ENCODE assay signal across 8 mouse cellular contexts in the genomic region with DNA sequence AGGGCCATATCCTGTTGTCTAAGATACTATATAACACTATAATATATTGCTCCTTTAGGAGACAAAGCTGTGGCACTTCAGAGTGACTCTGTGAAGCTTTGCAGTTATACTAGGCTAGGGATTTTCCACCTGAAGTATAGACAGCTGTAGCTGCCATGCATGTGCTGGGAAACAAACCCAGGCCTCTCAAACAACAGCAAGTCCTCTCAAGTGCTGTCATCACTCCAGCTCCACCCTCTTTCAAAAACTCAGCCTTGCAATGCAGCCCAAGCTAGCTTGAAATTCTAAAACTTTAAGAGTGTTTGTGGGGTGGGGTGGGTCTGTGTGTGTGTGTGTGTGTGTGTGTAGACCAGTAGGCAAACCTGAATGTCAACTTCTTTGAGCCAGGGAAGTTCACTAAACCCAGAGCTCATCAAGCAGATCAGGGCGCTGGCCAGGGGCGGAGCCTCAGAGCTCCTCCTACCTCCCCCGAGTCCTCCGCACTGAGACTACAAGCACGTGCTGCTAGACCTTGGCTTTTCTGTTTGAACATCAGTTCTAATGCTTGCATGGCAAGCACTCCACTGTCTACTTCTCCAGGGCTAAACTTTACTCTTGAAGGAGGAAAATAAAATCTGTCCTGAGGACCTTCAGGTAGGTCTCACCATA. TPM values are rescaled to one million over a fixed set of nuclear protein-coding genes. Genes with fewer than 3 reads are reported as not detected.
DNase-seq lines count a peak whose midpoint lies in the region; ATAC-seq and TF ChIP-seq lines count a peak whose summit lies in the region.

No protein-coding gene starts in this region.

- DNase-seq in MEL-GATA-1-ER (ENCODE audit: extremely low read depth, low read depth): peak; percentile 79
- DNase-seq in kidney, adult 2 months: peak; percentile 36
- DNase-seq in lung, adult 2 months: peak; percentile 14
- peak; percentile 41 for DNase-seq in thymus, adult 2 months
- no peak for DNase-seq in cerebellum, postnatal 25 days
- DNase-seq in hindbrain, embryonic 14.5 days (ENCODE audit: low spot score): no peak

- no peaks in the 10 kb centered on the region for H3K4me1 ChIP-seq in kidney, adult 2 months (ENCODE audit: control insufficient read depth, insufficient read depth, low read length)
- no peaks in the 10 kb centered on the region for H3K4me1 ChIP-seq in lung, adult 2 months (ENCODE audit: control insufficient read depth, insufficient read depth, low read length)
- no peaks in the 10 kb centered on the region for H3K4me1 ChIP-seq in thymus, adult 2 months (replicated peaks; ENCODE audit: control insufficient read depth, insufficient read depth, low read length)
- H3K4me1 ChIP-seq in midbrain, embryonic 16.5 days (ENCODE audit: control insufficient read depth, insufficient read depth, low read length): no peaks in the 10 kb centered on the region
- no peaks in the 10 kb centered on the region for H3K4me1 ChIP-seq in hindbrain, embryonic 14.5 days (replicated peaks; ENCODE audit: control insufficient read depth, insufficient read depth, low read length)

- no peak overlapping the region for H3K9ac ChIP-seq in midbrain, embryonic 16.5 days (ENCODE audit: low read depth, low read length)
- H3K9ac ChIP-seq in hindbrain, embryonic 14.5 days: no peak overlapping the region

- no peak overlapping the region for H3K4me2 ChIP-seq in midbrain, embryonic 16.5 days (ENCODE audit: low read length)
- no peak overlapping the region for H3K4me2 ChIP-seq in hindbrain, embryonic 14.5 days (replicated peaks)

- WGBS in kidney, adult 2 months: 11% methylated on average over 5 of the region's 5 CpGs
- 3% methylated on average over 5 of the region's 5 CpGs for WGBS in lung, adult 2 months
- 11% methylated on average over 5 of the region's 5 CpGs for WGBS in thymus, adult 2 months
- WGBS in midbrain, embryonic 16.5 days: 11% methylated on average over 5 of the region's 5 CpGs
- WGBS in hindbrain, embryonic 14.5 days: 7% methylated on average over 5 of the region's 5 CpGs

- H3K27ac ChIP-seq in kidney, adult 2 months (ENCODE audit: insufficient read depth, low read depth, low read length): no peak overlapping the region
- no peak overlapping the region for H3K27ac ChIP-seq in thymus, adult 2 months (ENCODE audit: control insufficient read depth, insufficient read depth, low read length)
- no peak overlapping the region for H3K27ac ChIP-seq in midbrain, embryonic 16.5 days (ENCODE audit: low read length)
- H3K27ac ChIP-seq in hindbrain, embryonic 14.5 days: no peak overlapping the region

- no peaks in the 10 kb centered on the region for H3K36me3 ChIP-seq in kidney, adult 2 months (ENCODE audit: control insufficient read depth, insufficient read depth, low read length)
- no peaks in the 10 kb centered on the region for H3K36me3 ChIP-seq in thymus, adult 2 months (ENCODE audit: control insufficient read depth, insufficient read depth, low read length)
- H3K36me3 ChIP-seq in midbrain, embryonic 16.5 days (ENCODE audit: control insufficient read depth, insufficient read depth, low read length): no peaks in the 10 kb centered on the region
- no peaks in the 10 kb centered on the region for H3K36me3 ChIP-seq in hindbrain, embryonic 14.5 days (replicated peaks; ENCODE audit: control insufficient read depth, insufficient read depth)

- ATAC-seq in common myeloid progenitor, adult 5-6 weeks (replicated peaks; ENCODE audit: low read depth, poor library complexity, severe bottlenecking): peak; percentile 80
- ATAC-seq in midbrain, embryonic 16.5 days: no peak
- ATAC-seq in hindbrain, embryonic 14.5 days (ENCODE audit: low FRiP score): no peak

- no peak overlapping the region for H3K4me3 ChIP-seq in kidney, adult 2 months (ENCODE audit: insufficient read depth, low read depth, low read length)
- H3K4me3 ChIP-seq in lung, adult 2 months (replicated peaks; ENCODE audit: extremely low read depth, low read depth, low read length): no peak overlapping the region
- H3K4me3 ChIP-seq in thymus, adult 2 months (ENCODE audit: control insufficient read depth, insufficient read depth, low read length): no peak overlapping the region
- H3K4me3 ChIP-seq in midbrain, embryonic 16.5 days (ENCODE audit: low read depth, low read length): no peak overlapping the region
- H3K4me3 ChIP-seq in hindbrain, embryonic 14.5 days (replicated peaks; ENCODE audit: low read length): no peak overlapping the region

- no peak for TF ChIP-seq POLR2A in kidney, adult 2 months (IDR thresholded peaks at IDR 0.05; ENCODE audit: low read depth, low read length)
- no peak for TF ChIP-seq POLR2A in lung, adult 2 months (IDR thresholded peaks at IDR 0.05; ENCODE audit: borderline replicate concordance, extremely low read depth, low read depth, low read length)
- TF ChIP-seq POLR2A in thymus, adult 2 months (IDR thresholded peaks at IDR 0.05; ENCODE audit: control insufficient read depth, extremely low read depth, insufficient read depth, low read length, poor library complexity): no peak

- H3K27me3 ChIP-seq in kidney, adult 2 months (replicated peaks; ENCODE audit: control insufficient read depth, insufficient read depth, low read length): no peaks in the 10 kb centered on the region
- H3K27me3 ChIP-seq in thymus, adult 2 months (ENCODE audit: control insufficient read depth, insufficient read depth, low read length): no peaks in the 10 kb centered on the region
- H3K27me3 ChIP-seq in midbrain, embryonic 16.5 days (ENCODE audit: control insufficient read depth, insufficient read depth, low read depth, low read length): no peaks in the 10 kb centered on the region
- H3K27me3 ChIP-seq in hindbrain, embryonic 14.5 days (ENCODE audit: control insufficient read depth, insufficient read depth, low read length): no peaks in the 10 kb centered on the region

- no peaks in the 10 kb centered on the region for H3K9me3 ChIP-seq in midbrain, embryonic 16.5 days (replicated peaks; ENCODE audit: control insufficient read depth, low read length, poor library complexity, severe bottlenecking)
- no peaks in the 10 kb centered on the region for H3K9me3 ChIP-seq in hindbrain, embryonic 14.5 days (ENCODE audit: control insufficient read depth, low read length)

- TF ChIP-seq CTCF in kidney, adult 2 months (conservative IDR thresholded peaks at IDR 0.05; ENCODE audit: insufficient read depth, insufficient read length, low read depth, low read length): no peak
- TF ChIP-seq CTCF in lung, adult 2 months (IDR thresholded peaks at IDR 0.05; ENCODE audit: insufficient read depth, low read length): no peak
- TF ChIP-seq CTCF in thymus, adult 2 months (IDR thresholded peaks at IDR 0.05; ENCODE audit: borderline replicate concordance, control insufficient read depth, extremely low read depth, insufficient read depth, low read length, poor library complexity): no peak

RNA-seq across cellular contexts. Expression of a gene that starts 5.5 kb away (rescaled TPM):
- 0.58 and 1.3 TPM in 2 replicates for total RNA-seq in common myeloid progenitor, adult 5-6 weeks (2017)
- 0.05 and 0.15 TPM in 2 replicates for polyA plus RNA-seq in kidney, adult 2 months (2012; rRNA removed)
- polyA plus RNA-seq in lung, adult 2 months (2012; rRNA removed): not detected in 2 replicates
- polyA plus RNA-seq in thymus, adult 2 months (2012; rRNA removed): not detected in 2 replicates
- 0.09 TPM in 1 of 2 replicates, not detected in the other for polyA plus RNA-seq in midbrain, embryonic 16.5 days (2015; fragmentation: Nextera tagmentation; extraction: Ambion mirVana)
- polyA plus RNA-seq in hindbrain, embryonic 14.5 days (2014; fragmentation: Nextera tagmentation; extraction: Ambion mirVana): 0.18 TPM in 1 of 2 replicates, not detected in the other

RNA-seq across cellular contexts. Expression of a gene that starts 56.4 kb away (rescaled TPM):
- 0.23 TPM in 1 of 2 replicates, not detected in the other for total RNA-seq in common myeloid progenitor, adult 5-6 weeks (2017)
- polyA plus RNA-seq in kidney, adult 2 months (2012; rRNA removed): 0.04 and 0.06 TPM in 2 replicates
- polyA plus RNA-seq in lung, adult 2 months (2012; rRNA removed): 0.05 and 0.06 TPM in 2 replicates
- 0.18 and 0.23 TPM in 2 replicates for polyA plus RNA-seq in thymus, adult 2 months (2012; rRNA removed)
- polyA plus RNA-seq in midbrain, embryonic 16.5 days (2015; fragmentation: Nextera tagmentation; extraction: Ambion mirVana): 0.15 and 0.32 TPM in 2 replicates
- polyA plus RNA-seq in hindbrain, embryonic 14.5 days (2014; fragmentation: Nextera tagmentation; extraction: Ambion mirVana): 0.32 TPM in 1 of 2 replicates, not detected in the other

Comparison
In these comparisons a context has a peak if more than half of its experiments do, and no peak if none do; other contexts are left out.
1. DNase-seq: peak in MEL-GATA-1-ER (single experiment), kidney, adult 2 months (single experiment), lung, adult 2 months (single experiment) and thymus, adult 2 months (single experiment); none in cerebellum, postnatal 25 days (0 of 2) and hindbrain, embryonic 14.5 days (single experiment).